Mouse (Mus musculus): Measurements from ENCODE around the gene Ltbp4.

- no peak for TF ChIP-seq GATA1 (IDR thresholded peaks at IDR 0.05; ENCODE audit: low read length)
- no peak for TF ChIP-seq TAL1 (IDR thresholded peaks at IDR 0.05; ENCODE audit: low read length)
Measured at GRCm38 (mm10) chr7:27276021-27276420, 61.5 kb downstream of the Ltbp4 start.

All from erythroblast, embryonic 14.5 days (primary cell).